Mouse (Mus musculus): ENCODE measurements at regions not wholly inside any gene's neighbourhood (a gene's known extent, or its start where the extent isn't known, plus 50 kb on each side); places are given as distances from the start of the nearest gene placed in this dataset.
"Not testable (repeated sequence)": the region's sequence is repeated elsewhere in the genome, so short reads cannot be mapped to it uniquely, and the experiment has no call there.

DNA sequence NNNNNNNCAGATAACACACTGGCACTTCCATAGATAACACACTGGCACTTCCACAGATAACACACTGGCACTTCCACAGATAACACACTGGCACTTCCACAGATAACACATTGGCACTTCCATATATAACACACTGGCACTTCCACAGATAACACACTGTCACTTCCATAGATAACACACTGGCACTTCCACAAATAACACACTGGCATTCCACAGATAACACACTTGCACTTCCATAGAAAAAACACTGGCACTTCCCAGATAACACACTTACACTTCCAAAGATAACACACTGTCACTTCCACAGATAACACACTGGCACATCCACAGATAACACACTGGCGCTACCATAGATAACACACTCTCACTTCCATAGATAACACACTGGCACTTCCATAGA, 105.7 kb upstream of the Afdn start:
- H3K27ac ChIP-seq; H3K36me3 ChIP-seq; H3K9me3 ChIP-seq (replicated peaks); H3K9ac ChIP-seq; H3K4me3 ChIP-seq; H3K4me2 ChIP-seq; H3K27me3 ChIP-seq (replicated peaks); ATAC-seq; H3K4me1 ChIP-seq: not testable (repeated sequence)
- 52% methylated on average over 1 of the region's 1 CpGs for WGBS (ENCODE audit: insufficient replicate concordance)

DNA sequence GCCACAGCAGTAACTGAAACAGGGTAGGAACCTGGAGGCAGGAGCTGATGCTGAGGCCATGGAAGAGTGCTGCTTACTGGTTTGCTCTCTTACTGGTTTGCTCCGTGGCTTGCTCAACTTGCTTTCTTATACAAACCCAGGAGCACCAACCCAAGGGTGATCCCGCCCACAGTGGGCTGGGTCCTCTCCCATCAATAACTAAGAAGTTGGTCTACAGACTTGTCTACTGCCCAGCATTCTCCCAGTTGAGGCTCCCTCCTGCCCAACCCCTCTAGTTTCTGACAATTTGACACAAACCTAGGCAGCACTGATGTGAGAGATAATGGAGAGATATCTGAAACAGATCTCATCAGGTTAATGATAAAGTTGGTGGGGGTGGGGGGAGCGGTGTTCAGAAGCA, 104.3 kb upstream of the Afdn start:
- Histone ChIP-seq H3K9me3 (replicated peaks) (0 out of 2 replicates have a peak, but pooled peaks cover 5% of the 10 kb centered on the region), H3K4me2 (peak overlapping the region; percentile 28; the same call in 1 of the 2 replicates), H3K27me3 (replicated peaks) (no peaks in the 10 kb centered on the region), H3K27ac (no peak overlapping the region), H3K9ac (no peak overlapping the region), H3K4me3 (no peak overlapping the region), H3K36me3 (no peaks in the 10 kb centered on the region), H3K4me1 (peaks cover 13% of the 10 kb centered on the region)
- no peak for ATAC-seq
- WGBS (ENCODE audit: insufficient replicate concordance) = 27% methylated on average over 3 of the region's 3 CpGs

DNA sequence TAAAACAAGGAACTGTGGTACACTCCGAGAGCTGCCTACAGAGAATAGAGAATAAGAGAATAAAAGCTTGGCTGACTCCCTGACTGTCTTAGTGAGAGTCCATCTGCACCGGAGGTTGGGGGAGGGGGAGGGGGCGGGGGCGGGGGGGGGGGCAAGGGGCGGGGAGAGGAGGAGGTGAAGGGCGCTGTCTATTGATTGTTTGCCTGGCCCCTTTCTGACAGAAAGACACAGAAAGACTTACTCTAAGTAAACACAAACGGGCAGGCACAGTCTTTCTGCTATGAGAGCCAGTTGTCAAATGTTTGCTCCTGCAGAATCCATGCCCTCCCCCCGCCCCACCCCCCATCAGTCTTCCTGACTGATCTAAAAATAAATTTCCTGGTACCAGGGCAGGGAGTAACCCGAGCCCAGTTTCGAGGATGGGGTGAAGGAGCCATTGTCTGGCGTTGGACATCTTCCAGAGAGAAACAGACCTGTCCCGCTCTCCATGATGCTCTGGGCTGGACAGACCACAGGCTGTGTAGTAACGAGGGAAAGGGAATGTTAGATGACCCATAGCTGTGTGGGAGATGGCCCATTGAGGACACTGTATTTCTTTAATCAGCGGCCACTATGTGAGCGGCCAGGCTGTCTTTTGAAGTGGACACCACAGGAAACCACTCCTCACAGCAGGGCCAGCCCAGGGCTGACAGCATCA, 103.7 kb upstream of the Afdn start:
- peak overlapping the region; percentile 42 for H3K27ac ChIP-seq
- H3K4me3 ChIP-seq = no peak overlapping the region
- no peaks in the 10 kb centered on the region for H3K27me3 ChIP-seq (replicated peaks)
- H3K9me3 ChIP-seq (replicated peaks) = 0 out of 2 replicates have a peak, but pooled peaks cover 5% of the 10 kb centered on the region
- no peak overlapping the region for H3K9ac ChIP-seq
- H3K4me1 ChIP-seq = peaks cover 18% of the 10 kb centered on the region
- 7% methylated on average over 12 of the region's 15 CpGs for WGBS (ENCODE audit: insufficient replicate concordance)
- H3K36me3 ChIP-seq = no peaks in the 10 kb centered on the region
- ATAC-seq = peak; percentile 49
- H3K4me2 ChIP-seq = peak overlapping the region; percentile 28

DNA sequence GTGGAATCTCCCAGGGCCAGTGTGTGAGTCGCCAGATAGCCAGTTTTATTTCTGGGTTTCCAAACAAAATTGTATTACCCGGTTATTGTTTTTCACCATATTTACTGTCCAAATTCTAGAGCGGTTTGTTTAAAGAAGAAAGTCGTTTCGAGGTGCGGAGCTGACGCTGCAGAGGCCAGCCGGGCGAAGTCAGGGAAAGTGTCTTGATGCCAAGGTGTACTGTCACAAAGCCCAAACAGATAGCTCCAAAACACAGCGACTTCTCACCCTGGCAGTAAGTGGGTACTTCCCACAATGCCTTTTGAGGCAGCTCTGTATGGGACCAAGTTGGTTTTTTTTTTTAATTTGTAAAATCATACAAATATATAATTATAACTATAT, 103.2 kb upstream of the Afdn start:
- ATAC-seq = no peak
- peak overlapping the region; percentile 28; the same call in 1 of the 2 replicates for H3K4me2 ChIP-seq
- no peak overlapping the region for H3K9ac ChIP-seq
- H3K36me3 ChIP-seq = no peaks in the 10 kb centered on the region
- WGBS (ENCODE audit: insufficient replicate concordance) = 41% methylated on average over 10 of the region's 10 CpGs
- 0 out of 2 replicates have a peak, but pooled peaks cover 5% of the 10 kb centered on the region for H3K9me3 ChIP-seq (replicated peaks)
- no peak overlapping the region for H3K4me3 ChIP-seq
- peaks cover 20% of the 10 kb centered on the region for H3K4me1 ChIP-seq
- H3K27me3 ChIP-seq (replicated peaks) = no peaks in the 10 kb centered on the region
- H3K27ac ChIP-seq = peak overlapping the region; percentile 42

DNA sequence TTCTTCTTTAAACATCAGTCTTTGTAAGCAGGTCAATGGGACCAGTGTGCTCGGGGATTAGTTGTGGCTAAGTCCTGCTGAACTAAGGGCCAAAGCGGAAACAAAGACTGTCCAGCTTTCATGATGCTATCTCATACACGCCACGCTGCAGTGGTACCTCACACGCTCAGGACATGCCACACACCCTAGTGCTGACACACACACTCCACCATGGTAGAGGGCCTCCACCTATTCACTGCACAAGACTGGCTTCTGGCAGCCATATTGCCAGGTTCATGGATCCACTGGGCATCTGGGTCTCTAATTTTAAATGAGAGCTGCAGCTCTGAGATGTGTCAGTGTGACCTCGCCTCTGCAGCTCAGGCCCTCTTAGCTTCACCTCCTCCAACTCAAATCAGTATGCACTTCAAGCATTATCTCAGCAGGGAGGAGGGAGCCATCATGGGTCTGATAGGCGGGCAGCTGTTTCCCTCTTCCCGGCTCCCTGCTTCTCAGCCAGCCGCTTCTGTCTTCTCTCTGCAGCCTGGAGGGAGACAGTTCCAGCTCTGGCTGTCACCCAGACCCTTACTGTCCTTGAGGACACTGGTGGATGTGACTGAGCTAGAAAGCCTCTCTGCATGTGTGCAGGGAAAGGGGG, 102.6 kb upstream of the Afdn start:
- 55% methylated on average over 9 of the region's 9 CpGs for WGBS (ENCODE audit: insufficient replicate concordance)
- Histone ChIP-seq H3K4me3 (no peak overlapping the region), H3K4me2 (no peak overlapping the region), H3K9me3 (replicated peaks) (0 out of 2 replicates have a peak, but pooled peaks cover 5% of the 10 kb centered on the region), H3K36me3 (no peaks in the 10 kb centered on the region), H3K27ac (no peak overlapping the region), H3K27me3 (replicated peaks) (no peaks in the 10 kb centered on the region), H3K9ac (no peak overlapping the region), H3K4me1 (peaks cover 20% of the 10 kb centered on the region)
- ATAC-seq = no peak

DNA sequence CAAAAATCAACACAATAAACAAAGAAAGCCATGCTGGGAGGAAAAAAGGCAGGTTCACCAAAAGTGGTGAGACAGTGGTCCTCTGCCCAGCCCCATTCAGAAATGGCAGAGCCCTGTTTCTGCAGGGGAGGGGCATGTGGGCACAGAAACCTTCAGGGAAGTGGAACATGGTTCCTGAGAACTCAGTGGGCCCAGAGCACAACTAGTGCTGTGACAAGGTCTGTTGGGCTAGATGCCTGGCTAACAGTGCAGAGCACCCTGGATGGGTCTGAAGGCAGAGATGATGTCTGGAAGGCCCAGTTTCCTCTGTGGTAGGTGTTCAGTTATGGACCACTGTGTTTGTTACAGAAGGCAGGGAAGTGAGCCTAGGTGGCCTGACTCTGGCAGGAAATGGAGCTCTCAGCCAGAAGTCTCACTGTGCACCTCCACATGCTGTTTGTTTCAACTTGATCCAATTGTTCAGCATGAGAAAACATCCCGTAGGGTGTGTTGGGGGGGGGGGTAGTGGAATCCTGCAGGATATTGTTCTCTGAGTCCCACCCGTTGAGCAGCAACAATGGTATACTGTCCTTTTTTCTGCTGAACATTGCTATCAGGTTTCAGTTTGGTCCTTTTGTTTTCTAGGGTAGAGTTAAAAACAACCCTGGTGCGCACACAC, 101.9 kb upstream of the Afdn start:
- H3K4me3 ChIP-seq = no peak overlapping the region
- no peaks in the 10 kb centered on the region for H3K27me3 ChIP-seq (replicated peaks)
- H3K4me2 ChIP-seq = no peak overlapping the region
- WGBS (ENCODE audit: insufficient replicate concordance) = 55% methylated on average over 3 of the region's 3 CpGs
- H3K36me3 ChIP-seq = no peaks in the 10 kb centered on the region
- ATAC-seq = no peak
- no peak overlapping the region for H3K27ac ChIP-seq
- 0 out of 2 replicates have a peak, but pooled peaks cover 5% of the 10 kb centered on the region for H3K9me3 ChIP-seq (replicated peaks)
- peaks cover 20% of the 10 kb centered on the region for H3K4me1 ChIP-seq
- no peak overlapping the region for H3K9ac ChIP-seq

DNA sequence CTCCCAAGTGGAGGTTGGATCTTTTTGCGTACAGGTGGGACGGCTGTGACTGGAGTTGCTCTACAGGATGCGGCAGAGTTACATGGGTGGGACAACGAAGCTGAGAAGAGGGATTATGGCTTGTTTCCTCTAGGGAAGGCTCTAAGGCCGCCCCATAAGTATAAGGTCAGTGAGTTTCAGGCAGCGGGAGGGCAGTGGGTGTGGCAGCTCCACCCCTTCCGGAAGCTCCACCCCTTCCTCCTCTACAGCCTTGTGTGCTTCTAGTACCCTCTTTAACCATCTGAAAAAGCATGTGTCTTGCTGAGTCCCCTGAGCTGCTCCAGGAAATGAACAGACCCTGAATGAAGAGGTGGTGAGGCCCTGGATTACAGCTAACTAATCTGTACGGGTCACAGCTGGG, 101.2 kb upstream of the Afdn start:
- ATAC-seq = no peak
- WGBS (ENCODE audit: insufficient replicate concordance) = 29% methylated on average over 8 of the region's 8 CpGs

DNA sequence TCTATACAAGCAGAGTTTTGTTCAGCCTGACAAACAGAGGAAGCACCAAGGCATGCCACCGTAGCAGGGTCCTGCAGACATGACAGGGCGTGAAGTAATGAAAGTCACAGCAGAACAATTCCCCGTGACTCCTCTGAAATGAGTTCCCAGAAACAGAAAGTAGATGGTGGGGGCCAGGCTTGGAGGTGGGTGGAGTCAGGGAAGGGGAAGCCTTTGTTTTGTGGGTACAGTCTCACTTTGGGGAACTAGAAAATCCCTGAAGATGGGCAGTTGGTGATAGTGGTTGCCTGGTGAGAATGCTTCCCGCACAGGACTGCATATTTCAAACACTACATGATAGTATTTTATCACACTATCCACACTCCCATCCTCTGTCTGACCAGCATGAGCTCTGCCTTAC, 100.4 kb upstream of the Afdn start:
- peaks cover 20% of the 10 kb centered on the region for H3K4me1 ChIP-seq
- 0 out of 2 replicates have a peak, but pooled peaks cover 5% of the 10 kb centered on the region for H3K9me3 ChIP-seq (replicated peaks)
- WGBS (ENCODE audit: insufficient replicate concordance) = 48% methylated on average over 4 of the region's 4 CpGs
- H3K27ac ChIP-seq = no peak overlapping the region
- H3K4me3 ChIP-seq = no peak overlapping the region
- no peak overlapping the region for H3K4me2 ChIP-seq
- no peak for ATAC-seq
- no peaks in the 10 kb centered on the region for H3K27me3 ChIP-seq (replicated peaks)
- H3K36me3 ChIP-seq = no peaks in the 10 kb centered on the region
- no peak overlapping the region for H3K9ac ChIP-seq

More for the DNA sequence above, 101.2 kb upstream of the Afdn start:
- Histone ChIP-seq H3K36me3 (no peaks in the 10 kb centered on the region), H3K27me3 (replicated peaks) (no peaks in the 10 kb centered on the region), H3K4me1 (peaks cover 20% of the 10 kb centered on the region), H3K4me2 (no peak overlapping the region), H3K9ac (no peak overlapping the region), H3K9me3 (replicated peaks) (0 out of 2 replicates have a peak, but pooled peaks cover 5% of the 10 kb centered on the region), H3K4me3 (no peak overlapping the region), H3K27ac (no peak overlapping the region)

DNA sequence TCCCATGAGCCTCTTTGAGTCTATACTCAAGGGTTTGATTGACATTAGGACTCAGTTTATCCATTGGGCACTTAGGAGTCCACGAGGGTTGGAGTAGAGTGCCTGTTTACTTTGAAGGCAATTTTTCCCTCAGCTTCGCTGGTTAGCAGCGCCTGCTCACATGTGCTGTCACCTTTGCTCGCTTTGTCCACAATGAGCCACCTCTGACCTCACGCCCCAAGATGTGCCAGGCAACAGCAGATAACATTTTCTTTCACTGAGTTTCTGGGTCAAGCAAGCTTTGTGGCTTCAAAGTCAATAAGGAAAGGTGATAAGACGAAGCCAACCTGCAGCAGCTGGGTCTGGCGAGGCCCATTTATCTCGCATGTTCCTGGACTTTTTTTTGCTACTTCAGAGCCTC, 99.3 kb upstream of the Afdn start:
- Histone ChIP-seq H3K9me3 (replicated peaks) (0 out of 2 replicates have a peak, but pooled peaks cover 3% of the 10 kb centered on the region), H3K4me1 (peaks cover 20% of the 10 kb centered on the region), H3K4me2 (no peak overlapping the region), H3K4me3 (no peak overlapping the region), H3K9ac (no peak overlapping the region), H3K27ac (no peak overlapping the region), H3K27me3 (replicated peaks) (no peaks in the 10 kb centered on the region), H3K36me3 (no peaks in the 10 kb centered on the region)
- WGBS (ENCODE audit: insufficient replicate concordance) = 52% methylated on average over 8 of the region's 8 CpGs
- ATAC-seq = peak; percentile 51

DNA sequence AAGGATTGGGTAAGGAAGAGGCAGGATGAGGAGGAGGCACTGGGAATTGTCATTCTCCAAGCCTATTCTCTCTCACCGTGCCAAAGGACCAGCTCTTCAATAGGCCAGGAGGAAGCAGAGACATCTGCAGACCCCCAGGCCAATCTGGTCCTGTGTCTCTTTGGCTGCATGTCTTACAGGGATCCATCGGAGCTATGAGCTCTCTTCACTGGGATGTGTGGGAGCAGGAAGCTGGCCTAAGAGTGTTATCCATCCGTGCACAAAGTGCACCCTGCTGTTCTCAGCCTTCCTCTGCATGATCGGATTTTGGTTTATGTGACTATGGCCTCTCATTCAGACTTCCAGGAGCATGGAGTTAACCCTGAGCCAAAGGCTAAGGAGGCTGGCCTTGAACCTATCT, 98.2 kb upstream of the Afdn start:
- Histone ChIP-seq H3K4me2 (no peak overlapping the region), H3K4me3 (no peak overlapping the region), H3K4me1 (peaks cover 16% of the 10 kb centered on the region), H3K9ac (no peak overlapping the region), H3K27me3 (replicated peaks) (no peaks in the 10 kb centered on the region), H3K27ac (no peak overlapping the region), H3K9me3 (replicated peaks) (no peaks in the 10 kb centered on the region), H3K36me3 (no peaks in the 10 kb centered on the region)
- WGBS (ENCODE audit: insufficient replicate concordance) = 54% methylated on average over 4 of the region's 4 CpGs
- no peak for ATAC-seq

Data from liver, embryonic 12.5 days (tissue).